Mouse (Mus musculus): ENCODE measurements at regions not wholly inside any gene's neighbourhood (a gene's known extent, or its start where the extent isn't known, plus 50 kb on each side); places are given as distances from the start of the nearest gene placed in this dataset.

- DNase-seq (ENCODE audit: low spot score), result no peak
- H3K4me2 ChIP-seq, result no peak overlapping the region
- 75% methylated on average over 3 of the region's 3 CpGs for WGBS
These were observed 1478.7 kb upstream of the Lrrc6 start for GRCm38 (mm10) chr15:67979451-67979850.

GRCm38 (mm10) chr15:67977210-67977609, 1476.5 kb upstream of the Lrrc6 start:
- ATAC-seq (replicated peaks; ENCODE audit: low FRiP score) (no peak), DNase-seq (ENCODE audit: low spot score) (no peak)
- WGBS, result 77% methylated on average over 2 of the region's 2 CpGs
- Histone ChIP-seq H3K4me1 (replicated peaks; ENCODE audit: control insufficient read depth, insufficient read depth, low read length) (no peaks in the 10 kb centered on the region), H3K4me3 (ENCODE audit: low read depth, low read length) (no peak overlapping the region), H3K9me3 (ENCODE audit: control insufficient read depth, low read length) (no peaks in the 10 kb centered on the region), H3K4me2 (no peak overlapping the region), H3K27me3 (replicated peaks; ENCODE audit: control insufficient read depth, insufficient read depth, low read length) (no peaks in the 10 kb centered on the region), H3K27ac (ENCODE audit: low read depth, low read length) (no peak overlapping the region), H3K9ac (ENCODE audit: low read depth, low read length) (no peak overlapping the region), H3K36me3 (ENCODE audit: control insufficient read depth, insufficient read depth, low read length) (no peaks in the 10 kb centered on the region)

More at GRCm38 (mm10) chr15:67979451-67979850, 1478.7 kb upstream of the Lrrc6 start:
- no peak for ATAC-seq (replicated peaks; ENCODE audit: low FRiP score)
- H3K36me3 ChIP-seq (ENCODE audit: control insufficient read depth, insufficient read depth, low read length), result no peaks in the 10 kb centered on the region
- no peaks in the 10 kb centered on the region for H3K27me3 ChIP-seq (replicated peaks; ENCODE audit: control insufficient read depth, insufficient read depth, low read length)
- H3K27ac ChIP-seq (ENCODE audit: low read depth, low read length), result no peak overlapping the region
- no peak overlapping the region for H3K9ac ChIP-seq (ENCODE audit: low read depth, low read length)
- no peak overlapping the region for H3K4me3 ChIP-seq (ENCODE audit: low read depth, low read length)
- H3K4me1 ChIP-seq (replicated peaks; ENCODE audit: control insufficient read depth, insufficient read depth, low read length), result no peaks in the 10 kb centered on the region
- no peaks in the 10 kb centered on the region for H3K9me3 ChIP-seq (ENCODE audit: control insufficient read depth, low read length)

GRCm38 (mm10) chr15:67971998-67972397, 1471.3 kb upstream of the Lrrc6 start:
- Histone ChIP-seq H3K27ac (ENCODE audit: low read depth, low read length) (no peak overlapping the region), H3K36me3 (ENCODE audit: control insufficient read depth, insufficient read depth, low read length) (no peaks in the 10 kb centered on the region), H3K4me3 (ENCODE audit: low read depth, low read length) (no peak overlapping the region), H3K4me2 (no peak overlapping the region), H3K9ac (ENCODE audit: low read depth, low read length) (no peak overlapping the region), H3K9me3 (ENCODE audit: control insufficient read depth, low read length) (no peaks in the 10 kb centered on the region), H3K4me1 (replicated peaks; ENCODE audit: control insufficient read depth, insufficient read depth, low read length) (no peaks in the 10 kb centered on the region), H3K27me3 (replicated peaks; ENCODE audit: control insufficient read depth, insufficient read depth, low read length) (no peaks in the 10 kb centered on the region)
- 46% methylated on average over 3 of the region's 3 CpGs for WGBS
- no peak for ATAC-seq (replicated peaks; ENCODE audit: low FRiP score)
- no peak for DNase-seq (ENCODE audit: low spot score)

- no peak overlapping the region for H3K9ac ChIP-seq (ENCODE audit: low read depth, low read length)
- no peak overlapping the region for H3K27ac ChIP-seq (ENCODE audit: low read depth, low read length)
- no peaks in the 10 kb centered on the region for H3K9me3 ChIP-seq (ENCODE audit: control insufficient read depth, low read length)
- WGBS, result 73% methylated on average over 2 of the region's 2 CpGs
- H3K27me3 ChIP-seq (replicated peaks; ENCODE audit: control insufficient read depth, insufficient read depth, low read length), result no peaks in the 10 kb centered on the region
- H3K4me1 ChIP-seq (replicated peaks; ENCODE audit: control insufficient read depth, insufficient read depth, low read length), result no peaks in the 10 kb centered on the region
- no peak overlapping the region for H3K4me3 ChIP-seq (ENCODE audit: low read depth, low read length)
- ATAC-seq (replicated peaks; ENCODE audit: low FRiP score) (no peak), DNase-seq (ENCODE audit: low spot score) (no peak)
- no peak overlapping the region for H3K4me2 ChIP-seq
- no peaks in the 10 kb centered on the region for H3K36me3 ChIP-seq (ENCODE audit: control insufficient read depth, insufficient read depth, low read length)
These were observed 1453.5 kb upstream of the Lrrc6 start for GRCm38 (mm10) chr15:67954216-67954615.

- Histone ChIP-seq H3K9ac (ENCODE audit: low read depth, low read length) (no peak overlapping the region), H3K9me3 (ENCODE audit: control insufficient read depth, low read length) (no peaks in the 10 kb centered on the region), H3K4me1 (replicated peaks; ENCODE audit: control insufficient read depth, insufficient read depth, low read length) (no peaks in the 10 kb centered on the region), H3K36me3 (ENCODE audit: control insufficient read depth, insufficient read depth, low read length) (no peaks in the 10 kb centered on the region), H3K4me3 (ENCODE audit: low read depth, low read length) (no peak overlapping the region), H3K4me2 (no peak overlapping the region), H3K27ac (ENCODE audit: low read depth, low read length) (no peak overlapping the region), H3K27me3 (replicated peaks; ENCODE audit: control insufficient read depth, insufficient read depth, low read length) (no peaks in the 10 kb centered on the region)
- WGBS, result 72% methylated on average over 6 of the region's 6 CpGs
- ATAC-seq (replicated peaks; ENCODE audit: low FRiP score), result no peak
- no peak for DNase-seq (ENCODE audit: low spot score)
These were observed 1449.8 kb upstream of the Lrrc6 start for GRCm38 (mm10) chr15:67950281-67951040.

GRCm38 (mm10) chr15:67944330-67945082, 1443.8 kb upstream of the Lrrc6 start:
- H3K36me3 ChIP-seq (ENCODE audit: control insufficient read depth, insufficient read depth, low read length), result no peaks in the 10 kb centered on the region
- DNase-seq (ENCODE audit: low spot score) (no peak), ATAC-seq (replicated peaks; ENCODE audit: low FRiP score) (no peak)
- no peaks in the 10 kb centered on the region for H3K9me3 ChIP-seq (ENCODE audit: control insufficient read depth, low read length)
- H3K4me1 ChIP-seq (replicated peaks; ENCODE audit: control insufficient read depth, insufficient read depth, low read length), result no peaks in the 10 kb centered on the region
- WGBS, result 77% methylated on average over 3 of the region's 3 CpGs
- H3K27ac ChIP-seq (ENCODE audit: low read depth, low read length), result no peak overlapping the region
- no peaks in the 10 kb centered on the region for H3K27me3 ChIP-seq (replicated peaks; ENCODE audit: control insufficient read depth, insufficient read depth, low read length)
- H3K9ac ChIP-seq (ENCODE audit: low read depth, low read length), result no peak overlapping the region
- H3K4me2 ChIP-seq, result no peak overlapping the region
- H3K4me3 ChIP-seq (ENCODE audit: low read depth, low read length), result no peak overlapping the region

- Histone ChIP-seq H3K27ac (ENCODE audit: low read depth, low read length) (no peak overlapping the region), H3K9me3 (ENCODE audit: control insufficient read depth, low read length) (no peaks in the 10 kb centered on the region)
These were observed 1442.3 kb upstream of the Lrrc6 start for GRCm38 (mm10) chr15:67943046-67943445.

GRCm38 (mm10) chr15:67940510-67940909, 1439.8 kb upstream of the Lrrc6 start:
- H3K27me3 ChIP-seq (replicated peaks; ENCODE audit: control insufficient read depth, insufficient read depth, low read length), result no peaks in the 10 kb centered on the region
- 79% methylated on average over 1 of the region's 1 CpGs for WGBS
- H3K27ac ChIP-seq (ENCODE audit: low read depth, low read length), result no peak overlapping the region
- H3K9me3 ChIP-seq (ENCODE audit: control insufficient read depth, low read length), result no peaks in the 10 kb centered on the region
- no peak for ATAC-seq (replicated peaks; ENCODE audit: low FRiP score)
- no peak for DNase-seq (ENCODE audit: low spot score)
- no peak overlapping the region for H3K4me2 ChIP-seq
- H3K4me1 ChIP-seq (replicated peaks; ENCODE audit: control insufficient read depth, insufficient read depth, low read length), result no peaks in the 10 kb centered on the region
- no peak overlapping the region for H3K9ac ChIP-seq (ENCODE audit: low read depth, low read length)
- no peaks in the 10 kb centered on the region for H3K36me3 ChIP-seq (ENCODE audit: control insufficient read depth, insufficient read depth, low read length)
- no peak overlapping the region for H3K4me3 ChIP-seq (ENCODE audit: low read depth, low read length)

More at GRCm38 (mm10) chr15:67943046-67943445, 1442.3 kb upstream of the Lrrc6 start:
- DNase-seq (ENCODE audit: low spot score), result no peak
- Histone ChIP-seq H3K36me3 (ENCODE audit: control insufficient read depth, insufficient read depth, low read length) (no peaks in the 10 kb centered on the region), H3K4me3 (ENCODE audit: low read depth, low read length) (no peak overlapping the region), H3K4me2 (no peak overlapping the region), H3K9ac (ENCODE audit: low read depth, low read length) (no peak overlapping the region), H3K4me1 (replicated peaks; ENCODE audit: control insufficient read depth, insufficient read depth, low read length) (no peaks in the 10 kb centered on the region), H3K27me3 (replicated peaks; ENCODE audit: control insufficient read depth, insufficient read depth, low read length) (no peaks in the 10 kb centered on the region)
- ATAC-seq (replicated peaks; ENCODE audit: low FRiP score), result no peak

- Histone ChIP-seq H3K9me3 (ENCODE audit: control insufficient read depth, low read length) (no peaks in the 10 kb centered on the region), H3K9ac (ENCODE audit: low read depth, low read length) (no peak overlapping the region), H3K4me2 (no peak overlapping the region), H3K36me3 (ENCODE audit: control insufficient read depth, insufficient read depth, low read length) (no peaks in the 10 kb centered on the region), H3K27me3 (replicated peaks; ENCODE audit: control insufficient read depth, insufficient read depth, low read length) (no peaks in the 10 kb centered on the region), H3K27ac (ENCODE audit: low read depth, low read length) (no peak overlapping the region), H3K4me3 (ENCODE audit: low read depth, low read length) (no peak overlapping the region), H3K4me1 (replicated peaks; ENCODE audit: control insufficient read depth, insufficient read depth, low read length) (no peaks in the 10 kb centered on the region)
- ATAC-seq (replicated peaks; ENCODE audit: low FRiP score), result no peak
- WGBS, result 60% methylated on average over 2 of the region's 2 CpGs
- no peak for DNase-seq (ENCODE audit: low spot score)
These were observed 1424.2 kb upstream of the Lrrc6 start for GRCm38 (mm10) chr15:67924885-67925284.
